Mouse (Mus musculus): Measurements from ENCODE around the gene Zdhhc14. TPM values are rescaled to one million over a fixed set of nuclear protein-coding genes. Genes with fewer than 3 reads are reported as not detected.

The Zdhhc14 gene
- total and polyA plus RNA-seq, 3 experiments, result 0.34 to 1.3 (median 0.35) TPM

DNA sequence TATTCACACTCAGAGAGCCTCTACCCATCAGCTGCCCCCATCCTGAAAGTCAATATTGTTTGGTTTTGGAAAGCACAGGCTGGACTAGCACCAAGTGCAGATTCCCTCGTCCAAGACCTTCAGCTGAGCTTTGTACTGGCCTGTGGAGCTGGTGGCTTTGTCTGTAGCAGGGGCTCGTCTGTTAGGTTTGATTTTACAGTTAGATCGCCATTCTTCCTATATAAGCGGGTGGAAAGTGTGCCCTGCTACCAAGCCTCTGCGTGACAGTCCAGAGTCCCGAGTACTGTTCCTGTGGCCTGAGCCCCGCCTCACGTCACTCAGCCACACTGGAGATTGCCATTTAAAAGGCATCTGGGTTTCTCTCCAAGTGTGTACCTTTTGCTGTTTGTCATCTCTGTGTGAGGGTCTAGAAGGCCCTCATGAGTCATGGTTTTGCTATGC, 113.8 kb downstream of the Zdhhc14 start:
- TF ChIP-seq IRF4 (IDR thresholded peaks at IDR 0.05; ENCODE audit: low read depth, low read length), result no peak
- no peak for TF ChIP-seq MAX (IDR thresholded peaks at IDR 0.05; ENCODE audit: low read length)
- no peak for TF ChIP-seq EP300 (IDR thresholded peaks at IDR 0.05; ENCODE audit: low read length)
- TF ChIP-seq MAFK (IDR thresholded peaks at IDR 0.05; ENCODE audit: insufficient replicate concordance, low read length), result no peak
- TF ChIP-seq SMC3 (IDR thresholded peaks at IDR 0.05; ENCODE audit: low read depth, low read length), result no peak
- TF ChIP-seq ZMIZ1 (IDR thresholded peaks at IDR 0.05; ENCODE audit: low read depth, low read length), result no peak
- TF ChIP-seq ZC3H11A (IDR thresholded peaks at IDR 0.05; ENCODE audit: low read depth, low read length), result no peak
- TF ChIP-seq NELFE (IDR thresholded peaks at IDR 0.05; ENCODE audit: low read depth, low read length), result no peak
- TF ChIP-seq MAZ (IDR thresholded peaks at IDR 0.05; ENCODE audit: low read depth, low read length), result no peak
- TF ChIP-seq MEF2A (IDR thresholded peaks at IDR 0.05; ENCODE audit: borderline replicate concordance, low read depth, low read length), result no peak
- no peak for TF ChIP-seq MYC (IDR thresholded peaks at IDR 0.05; ENCODE audit: low read depth, low read length)
- no peak for TF ChIP-seq SIN3A (IDR thresholded peaks at IDR 0.05; ENCODE audit: low read length)
- no peak for TF ChIP-seq POLR2AphosphoS2 (IDR thresholded peaks at IDR 0.05; ENCODE audit: low read depth, low read length)
- no peak for TF ChIP-seq CTCF (conservative IDR thresholded peaks at IDR 0.05 in 1 of 2, IDR thresholded peaks at IDR 0.05 in 1 of 2; ENCODE audit: low read depth in 2 of 2, low read length in 2 of 2)
- no peaks in the 10 kb centered on the region for H3K79me2 ChIP-seq (replicated peaks; ENCODE audit: control insufficient read depth, extremely low read depth, insufficient read depth, poor library complexity, severe bottlenecking)

GRCm38 (mm10) chr17:5607352-5607751, 115.0 kb downstream of the Zdhhc14 start:
- no peak for DNase-seq (ENCODE audit: extremely low read depth)
- Histone ChIP-seq H3K79me2 (replicated peaks; ENCODE audit: control insufficient read depth, extremely low read depth, insufficient read depth, poor library complexity, severe bottlenecking) (no peaks in the 10 kb centered on the region), H3K4me3 (replicated peaks in 1 of 3; ENCODE audit: low read depth in 2 of 3, low read length in 2 of 3, poor library complexity in 1 of 3) (no peak overlapping the region), H3K9me3 (replicated peaks; ENCODE audit: low read length) (no peaks in the 10 kb centered on the region), H3K9ac (ENCODE audit: insufficient read depth, low read depth) (no peak overlapping the region), H3K4me2 (ENCODE audit: insufficient read depth, low read depth, poor library complexity, severe bottlenecking) (no peak overlapping the region), H3K27me3 (replicated peaks) (no peaks in the 10 kb centered on the region), H3K36me3 (replicated peaks in 1 of 2; ENCODE audit: control insufficient read depth in 1 of 2, insufficient read depth in 1 of 2, low read length in 1 of 2) (no peaks in the 10 kb centered on the region), H3K4me1 (ENCODE audit: control insufficient read depth in 1 of 2, insufficient read depth in 2 of 2) (peaks cover 0 to 1% of the 10 kb centered on the region in 2 experiments; a peak in 1 of 4 replicates), H3K27ac (ENCODE audit: insufficient read depth, low read depth) (no peak overlapping the region)
- dilution Hi-C loops (cut with MboI; ENCODE audit: extremely low pct_ligation_motif_present, extremely low pct_unique_long_range_greater_than_20kb, low sequenced_read_pairs) (no loop called here), in situ Hi-C loops (cut with MboI; ENCODE audit: low pct_ligation_motif_present, low pct_unique_long_range_greater_than_20kb, low sequenced_read_pairs) (no loop called here)
- TF ChIP-seq MAFK (IDR thresholded peaks at IDR 0.05; ENCODE audit: insufficient replicate concordance, low read length) (no peak), ZC3H11A (IDR thresholded peaks at IDR 0.05; ENCODE audit: low read depth, low read length) (no peak), HCFC1 (IDR thresholded peaks at IDR 0.05; ENCODE audit: low read depth, low read length) (no peak), ZNF384 (IDR thresholded peaks at IDR 0.05; ENCODE audit: low read depth, low read length) (no peak), JUND (conservative IDR thresholded peaks at IDR 0.05; ENCODE audit: low read depth, low read length) (no peak), JUN (IDR thresholded peaks at IDR 0.05; ENCODE audit: insufficient read depth, low read depth, low read length) (no peak), CHD2 (IDR thresholded peaks at IDR 0.05; ENCODE audit: low read length) (no peak), MXI1 (IDR thresholded peaks at IDR 0.05; ENCODE audit: low read depth, low read length) (no peak), POLR2A (IDR thresholded peaks at IDR 0.05; ENCODE audit: low read depth, low read length) (no peak), MAZ (IDR thresholded peaks at IDR 0.05; ENCODE audit: low read depth, low read length) (no peak)

More for the DNA sequence above, 113.8 kb downstream of the Zdhhc14 start:
- no peak overlapping the region for H3K4me3 ChIP-seq (replicated peaks in 1 of 3; ENCODE audit: low read depth in 2 of 3, low read length in 2 of 3, poor library complexity in 1 of 3)
- H3K27ac ChIP-seq (ENCODE audit: insufficient read depth, low read depth), result no peak overlapping the region
- no peak for DNase-seq (ENCODE audit: extremely low read depth)
- H3K27me3 ChIP-seq (replicated peaks), result no peaks in the 10 kb centered on the region
- H3K36me3 ChIP-seq (replicated peaks in 1 of 2; ENCODE audit: control insufficient read depth in 1 of 2, insufficient read depth in 1 of 2, low read length in 1 of 2), result no peaks in the 10 kb centered on the region
- H3K4me2 ChIP-seq (ENCODE audit: insufficient read depth, low read depth, poor library complexity, severe bottlenecking), result no peak overlapping the region
- dilution Hi-C loops (cut with MboI; ENCODE audit: extremely low pct_ligation_motif_present, extremely low pct_unique_long_range_greater_than_20kb, low sequenced_read_pairs) (no loop called here), in situ Hi-C loops (cut with MboI; ENCODE audit: low pct_ligation_motif_present, low pct_unique_long_range_greater_than_20kb, low sequenced_read_pairs) (no loop called here)
- H3K9me3 ChIP-seq (replicated peaks; ENCODE audit: low read length), result no peaks in the 10 kb centered on the region
- no peak overlapping the region for H3K9ac ChIP-seq (ENCODE audit: insufficient read depth, low read depth)
- H3K4me1 ChIP-seq (ENCODE audit: control insufficient read depth in 1 of 2, insufficient read depth in 2 of 2), result peaks cover 5 to 8% of the 10 kb centered on the region in 2 experiments; a peak in 3 of 4 replicates

Data from CH12.LX (cell line).